Mouse (Mus musculus): ENCODE data around the gene Pank4. TPM values are rescaled to one million over a fixed set of nuclear protein-coding genes. Genes with fewer than 3 reads are reported as not detected.

The Pank4 gene
- polyA plus RNA-seq, 1 experiment from 2014 or later = 36.6 TPM

GRCm38 (mm10) chr4:155015550-155015949 lies 51.6 kb downstream of the Pank4 start:
- Histone ChIP-seq H3K4me2 (no peak overlapping the region), H3K4me1 (replicated peaks) (peaks cover 9% of the 10 kb centered on the region), H3K27ac (no peak overlapping the region), H3K36me3 (no peaks in the 10 kb centered on the region), H3K9me3 (replicated peaks) (no peaks in the 10 kb centered on the region), H3K4me3 (no peak overlapping the region), H3K9ac (no peak overlapping the region), H3K27me3 (peaks cover 46% of the 10 kb centered on the region)
- ATAC-seq (replicated peaks; ENCODE audit: insufficient number of reproducible peaks, insufficient read depth, low FRiP score, low read depth) = no peak
- 61% methylated on average over 4 of the region's 4 CpGs for WGBS

DNA sequence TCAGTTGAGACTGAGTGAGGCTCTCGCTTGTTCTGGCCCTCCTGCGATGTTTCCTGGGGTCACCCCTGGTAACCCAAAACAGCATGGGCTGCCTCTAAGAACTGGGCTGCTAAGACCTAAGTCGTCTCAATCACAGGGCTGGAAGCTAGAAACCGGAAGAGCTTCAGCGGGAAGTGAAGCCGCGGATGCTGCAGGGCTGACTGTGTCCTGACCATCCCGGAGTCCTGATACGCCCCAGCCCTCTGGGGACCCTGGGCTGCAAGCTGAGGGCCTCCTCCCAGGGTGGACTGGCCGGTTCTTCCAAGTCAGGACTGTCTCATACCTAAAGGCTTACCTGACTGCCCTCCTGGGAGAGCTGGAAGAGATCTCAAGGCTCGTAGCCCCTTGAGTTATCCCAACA lies 52.9 kb downstream of the Pank4 start:
- peaks cover 9% of the 10 kb centered on the region for H3K4me1 ChIP-seq (replicated peaks)
- peaks cover 49% of the 10 kb centered on the region for H3K27me3 ChIP-seq
- H3K9me3 ChIP-seq (replicated peaks) = no peaks in the 10 kb centered on the region
- H3K36me3 ChIP-seq = no peaks in the 10 kb centered on the region
- no peak for ATAC-seq (replicated peaks; ENCODE audit: insufficient number of reproducible peaks, insufficient read depth, low FRiP score, low read depth)
- no peak overlapping the region for H3K4me2 ChIP-seq
- H3K9ac ChIP-seq = no peak overlapping the region
- no peak overlapping the region for H3K27ac ChIP-seq
- H3K4me3 ChIP-seq = no peak overlapping the region
- WGBS = 61% methylated on average over 11 of the region's 11 CpGs

DNA sequence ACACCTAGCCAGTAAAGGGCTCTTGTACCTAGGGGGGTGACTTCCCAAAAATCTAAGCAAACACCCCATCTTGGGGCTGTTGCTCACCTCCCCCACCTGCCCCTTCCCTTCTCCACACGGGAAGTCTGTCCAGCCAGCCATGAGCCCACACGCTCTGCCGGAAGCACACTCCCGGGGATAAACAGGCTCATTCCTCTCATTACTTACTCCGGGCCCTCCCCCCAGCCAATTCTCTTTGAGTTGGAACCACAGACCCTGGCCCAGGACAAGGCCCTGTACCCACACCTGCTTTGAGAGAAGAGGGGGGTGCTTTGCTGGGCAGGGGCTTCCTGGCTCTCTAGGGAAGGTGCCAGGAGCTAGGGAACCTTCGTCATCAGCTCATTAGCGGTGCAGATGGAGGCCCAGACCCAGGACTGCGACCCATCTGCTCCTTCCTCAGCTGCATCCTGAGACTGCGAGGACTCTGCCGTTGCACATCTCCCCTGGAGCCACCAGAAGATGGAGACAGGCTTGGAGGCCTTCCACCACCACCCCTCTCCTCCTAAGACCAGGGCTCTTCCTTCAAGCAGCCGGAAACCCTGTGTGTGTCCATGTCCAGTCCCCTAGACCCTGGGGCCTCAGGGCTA lies 53.4 kb downstream of the Pank4 start:
- 60% methylated on average over 11 of the region's 11 CpGs for WGBS
- H3K27me3 ChIP-seq = peaks cover 49% of the 10 kb centered on the region
- ATAC-seq (replicated peaks; ENCODE audit: insufficient number of reproducible peaks, insufficient read depth, low FRiP score, low read depth) = no peak

DNA sequence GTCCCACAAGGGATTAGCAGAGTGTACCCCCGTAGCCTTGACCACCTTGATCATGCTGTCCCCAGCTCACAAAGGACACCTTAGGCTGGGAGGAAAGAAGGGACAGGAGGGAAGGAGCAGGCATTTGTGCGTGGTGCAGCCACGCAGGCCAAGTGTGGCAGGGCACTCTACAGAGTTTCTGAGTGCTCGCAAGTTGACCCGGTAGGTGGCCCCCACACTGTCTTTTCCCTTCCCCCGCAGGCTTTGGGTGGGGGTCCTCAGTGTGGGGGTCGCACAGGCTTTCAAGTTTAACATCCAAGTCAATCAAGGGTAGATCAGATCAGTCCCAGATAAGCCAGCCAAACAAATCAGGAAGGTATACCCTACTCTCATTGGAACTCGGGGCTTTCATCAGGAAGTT lies 54.1 kb downstream of the Pank4 start:
- H3K9ac ChIP-seq = no peak overlapping the region
- H3K4me2 ChIP-seq = no peak overlapping the region
- H3K4me3 ChIP-seq = no peak overlapping the region
- H3K27ac ChIP-seq = no peak overlapping the region
- no peak for ATAC-seq (replicated peaks; ENCODE audit: insufficient number of reproducible peaks, insufficient read depth, low FRiP score, low read depth)
- no peaks in the 10 kb centered on the region for H3K36me3 ChIP-seq
- 65% methylated on average over 8 of the region's 8 CpGs for WGBS
- H3K27me3 ChIP-seq = peaks cover 49% of the 10 kb centered on the region
- peaks cover 9% of the 10 kb centered on the region for H3K4me1 ChIP-seq (replicated peaks)
- H3K9me3 ChIP-seq (replicated peaks) = no peaks in the 10 kb centered on the region

More for the DNA sequence above, 53.4 kb downstream of the Pank4 start:
- Histone ChIP-seq H3K4me3 (no peak overlapping the region), H3K4me1 (replicated peaks) (peaks cover 9% of the 10 kb centered on the region), H3K9me3 (replicated peaks) (no peaks in the 10 kb centered on the region), H3K4me2 (no peak overlapping the region), H3K36me3 (no peaks in the 10 kb centered on the region), H3K9ac (no peak overlapping the region), H3K27ac (no peak overlapping the region)

GRCm38 (mm10) chr4:155018601-155019335 lies 54.8 kb downstream of the Pank4 start:
- no peak overlapping the region for H3K9ac ChIP-seq
- 3% methylated on average over 15 of the region's 15 CpGs for WGBS
- no peak overlapping the region for H3K4me2 ChIP-seq
- H3K27me3 ChIP-seq = peaks cover 49% of the 10 kb centered on the region
- no peak overlapping the region for H3K27ac ChIP-seq
- no peak for ATAC-seq (replicated peaks; ENCODE audit: insufficient number of reproducible peaks, insufficient read depth, low FRiP score, low read depth)
- H3K36me3 ChIP-seq = no peaks in the 10 kb centered on the region
- peaks cover 9% of the 10 kb centered on the region for H3K4me1 ChIP-seq (replicated peaks)
- H3K4me3 ChIP-seq = no peak overlapping the region
- H3K9me3 ChIP-seq (replicated peaks) = no peaks in the 10 kb centered on the region

DNA sequence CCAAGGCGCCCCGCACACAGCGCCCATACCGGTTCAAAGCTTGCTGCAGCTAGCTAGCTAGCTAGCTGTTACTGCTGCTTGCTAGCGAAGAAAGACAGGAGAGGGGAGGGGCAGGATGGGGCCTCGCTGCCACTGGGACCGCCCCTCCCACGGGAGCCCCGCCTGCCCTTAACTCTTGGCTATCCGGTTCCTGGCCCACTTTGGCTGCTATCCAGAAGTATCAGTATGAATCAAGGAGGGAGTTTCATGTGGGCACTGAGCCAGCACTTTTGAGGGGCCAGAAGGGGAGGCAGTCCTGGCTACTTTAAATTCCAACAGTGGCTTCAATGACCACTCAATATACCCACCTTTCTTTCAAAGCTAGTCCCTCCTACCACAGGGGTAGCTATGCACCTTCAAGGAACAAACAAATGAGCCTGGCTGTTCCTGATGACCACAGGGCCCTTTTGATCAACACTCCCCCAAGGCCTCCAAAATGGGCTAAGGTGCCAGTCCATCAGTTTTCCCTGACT lies 55.5 kb downstream of the Pank4 start:
- no peak overlapping the region for H3K4me2 ChIP-seq
- H3K4me3 ChIP-seq = no peak overlapping the region
- peaks cover 43% of the 10 kb centered on the region for H3K27me3 ChIP-seq
- ATAC-seq (replicated peaks; ENCODE audit: insufficient number of reproducible peaks, insufficient read depth, low FRiP score, low read depth) = 0 out of 2 replicates have a peak, but pooled peaks have one; percentile 33
- H3K36me3 ChIP-seq = no peaks in the 10 kb centered on the region
- no peak overlapping the region for H3K27ac ChIP-seq
- 0% methylated on average over 10 of the region's 10 CpGs for WGBS
- H3K9me3 ChIP-seq (replicated peaks) = no peaks in the 10 kb centered on the region
- no peak overlapping the region for H3K9ac ChIP-seq
- H3K4me1 ChIP-seq (replicated peaks) = peaks cover 9% of the 10 kb centered on the region

- no peak overlapping the region for H3K4me2 ChIP-seq
- no peaks in the 10 kb centered on the region for H3K36me3 ChIP-seq
- no peak overlapping the region for H3K4me3 ChIP-seq
- peaks cover 9% of the 10 kb centered on the region for H3K4me1 ChIP-seq (replicated peaks)
- no peak for ATAC-seq (replicated peaks; ENCODE audit: insufficient number of reproducible peaks, insufficient read depth, low FRiP score, low read depth)
- WGBS = 50% methylated on average over 1 of the region's 1 CpGs
- peaks cover 38% of the 10 kb centered on the region for H3K27me3 ChIP-seq
- H3K9ac ChIP-seq = no peak overlapping the region
- no peak overlapping the region for H3K27ac ChIP-seq
- H3K9me3 ChIP-seq (replicated peaks) = no peaks in the 10 kb centered on the region
These were observed 56.2 kb downstream of the Pank4 start for GRCm38 (mm10) chr4:155020141-155020540.

DNA sequence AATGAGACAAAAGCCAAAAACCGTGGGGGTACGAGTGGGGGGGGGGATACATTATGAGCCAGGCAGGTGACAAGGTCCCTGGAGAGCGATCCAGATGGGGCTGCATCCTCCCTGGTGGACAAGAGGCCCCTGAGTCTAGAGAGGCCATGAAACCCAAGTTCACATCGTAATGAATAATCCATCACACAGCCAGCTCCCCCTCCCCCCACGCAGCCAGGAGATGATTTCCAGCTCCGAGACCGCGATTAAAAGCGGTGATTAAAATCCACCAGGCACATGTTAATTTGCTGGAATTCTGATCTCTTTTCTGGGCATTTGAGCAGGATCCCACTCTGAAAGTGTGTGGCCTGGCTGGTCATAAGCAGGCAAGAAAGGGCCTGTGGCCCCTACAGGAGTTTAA lies 56.9 kb downstream of the Pank4 start:
- no peak for ATAC-seq (replicated peaks; ENCODE audit: insufficient number of reproducible peaks, insufficient read depth, low FRiP score, low read depth)
- no peak overlapping the region for H3K27ac ChIP-seq
- no peaks in the 10 kb centered on the region for H3K36me3 ChIP-seq
- peaks cover 9% of the 10 kb centered on the region for H3K4me1 ChIP-seq (replicated peaks)
- WGBS = 63% methylated on average over 9 of the region's 9 CpGs
- no peak overlapping the region for H3K4me3 ChIP-seq
- H3K9me3 ChIP-seq (replicated peaks) = no peaks in the 10 kb centered on the region
- no peak overlapping the region for H3K4me2 ChIP-seq
- H3K9ac ChIP-seq = no peak overlapping the region
- H3K27me3 ChIP-seq = peaks cover 36% of the 10 kb centered on the region

DNA sequence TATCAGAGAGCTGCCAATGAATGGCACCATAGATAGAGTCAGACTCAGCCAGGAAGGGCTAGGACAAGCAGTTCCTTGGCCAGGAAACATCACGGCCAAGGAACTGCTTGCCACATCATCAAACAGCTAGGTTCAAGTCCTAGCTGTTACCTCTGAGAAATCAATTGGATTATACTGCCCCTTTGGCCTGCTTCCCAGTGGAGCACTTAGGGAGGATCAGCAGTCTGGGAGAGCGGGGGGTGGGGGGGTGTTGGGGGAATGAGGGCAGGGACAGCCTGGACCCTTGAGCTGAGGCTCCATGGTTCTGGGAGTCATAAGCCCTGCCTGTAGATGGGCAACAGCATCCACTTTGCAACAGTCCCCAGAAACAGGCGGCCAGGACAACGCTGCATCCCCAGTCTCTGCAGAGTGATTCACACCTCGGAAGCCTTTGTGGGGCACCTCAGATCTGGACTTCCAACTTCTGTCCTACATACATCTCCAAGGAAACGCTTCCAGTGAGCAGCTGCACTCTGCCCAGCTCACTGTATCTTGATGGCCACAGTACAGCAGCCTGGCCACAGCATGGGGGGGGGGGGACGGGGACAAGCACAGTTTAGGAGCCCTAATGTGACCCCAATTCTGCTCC lies 58.4 kb downstream of the Pank4 start:
- H3K27me3 ChIP-seq = peaks cover 23% of the 10 kb centered on the region

DNA sequence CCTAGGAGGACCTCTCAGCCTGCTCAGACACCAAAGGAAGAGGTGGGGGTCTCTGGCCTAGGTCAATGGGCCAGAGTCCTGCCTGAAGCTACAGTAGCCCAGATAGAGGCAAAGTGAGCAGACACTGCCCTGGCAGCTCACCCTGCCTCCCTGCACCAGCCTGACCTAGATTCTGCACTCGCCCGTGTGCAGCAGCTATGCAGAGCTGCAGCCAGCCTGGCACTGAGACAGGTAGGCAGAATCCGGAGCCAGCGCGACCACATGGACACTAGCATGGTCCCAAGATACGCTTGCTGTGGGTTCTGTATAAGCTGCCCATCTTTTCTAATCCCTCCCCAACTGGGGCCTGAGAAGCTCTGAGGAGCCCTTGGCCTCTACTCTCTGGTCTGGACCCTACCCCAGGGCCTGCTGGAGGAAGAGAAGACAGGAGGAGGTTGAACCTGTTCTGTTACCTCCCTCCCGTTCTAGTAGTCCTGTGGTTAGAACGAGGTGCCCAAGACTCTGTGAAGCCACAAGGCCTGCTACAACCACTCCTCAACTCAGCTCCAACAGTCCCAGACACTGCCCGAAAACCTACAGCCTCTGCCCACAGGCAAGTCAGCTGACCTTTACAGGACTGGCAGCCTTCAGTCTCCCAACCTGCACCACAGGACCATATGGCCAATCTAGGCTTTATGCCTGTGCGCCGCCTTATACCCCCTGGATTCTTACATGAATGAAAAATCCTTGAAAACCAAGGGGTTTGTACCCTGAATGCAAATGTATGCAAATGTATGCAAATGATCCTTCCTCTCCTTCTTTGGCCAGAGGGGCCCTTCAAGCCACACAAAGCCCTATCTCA lies 60.5 kb downstream of the Pank4 start:
- H3K36me3 ChIP-seq = no peaks in the 10 kb centered on the region
- no peak overlapping the region for H3K27ac ChIP-seq
- H3K9ac ChIP-seq = no peak overlapping the region
- peaks cover 16% of the 10 kb centered on the region for H3K27me3 ChIP-seq
- H3K4me2 ChIP-seq = no peak overlapping the region
- ATAC-seq (replicated peaks; ENCODE audit: insufficient number of reproducible peaks, insufficient read depth, low FRiP score, low read depth) = no peak
- 77% methylated on average over 11 of the region's 11 CpGs for WGBS
- no peak overlapping the region for H3K4me3 ChIP-seq
- H3K4me1 ChIP-seq (replicated peaks) = peaks cover 2% of the 10 kb centered on the region
- no peaks in the 10 kb centered on the region for H3K9me3 ChIP-seq (replicated peaks)

More for the DNA sequence above, 58.4 kb downstream of the Pank4 start:
- no peak for ATAC-seq (replicated peaks; ENCODE audit: insufficient number of reproducible peaks, insufficient read depth, low FRiP score, low read depth)
- no peaks in the 10 kb centered on the region for H3K9me3 ChIP-seq (replicated peaks)
- no peak overlapping the region for H3K4me3 ChIP-seq
- H3K27ac ChIP-seq = no peak overlapping the region
- no peak overlapping the region for H3K9ac ChIP-seq
- 56% methylated on average over 7 of the region's 7 CpGs for WGBS
- no peak overlapping the region for H3K4me2 ChIP-seq
- H3K36me3 ChIP-seq = no peaks in the 10 kb centered on the region
- H3K4me1 ChIP-seq (replicated peaks) = peaks cover 9% of the 10 kb centered on the region
